Mouse (Mus musculus): ENCODE data around the gene C2.
"Not testable (repeated sequence)": the region's sequence is repeated elsewhere in the genome, so short reads cannot be mapped to it uniquely, and the experiment has no call there.

The C2 gene

GRCm38 (mm10) chr17:34910982-34911381, 12.9 kb upstream of the C2 start:
- DNase-seq = no peak

- DNase-seq = no peak
Measured at GRCm38 (mm10) chr17:34902895-34903294, 4.8 kb upstream of the C2 start.

- not testable (repeated sequence) for DNase-seq
Measured at GRCm38 (mm10) chr17:34901948-34902347, 3.9 kb upstream of the C2 start.

GRCm38 (mm10) chr17:34900826-34901225, 2.8 kb upstream of the C2 start:
- not testable (repeated sequence) for DNase-seq

- no peak for DNase-seq
Measured at GRCm38 (mm10) chr17:34899890-34900243, 1.8 kb upstream of the C2 start.

- peak; percentile 70 for DNase-seq
Measured at GRCm38 (mm10) chr17:34899053-34899889, 1.2 kb upstream of the C2 start.

GRCm38 (mm10) chr17:34898706-34899052, 614 bp upstream of the C2 start:
- DNase-seq = peak; percentile 71

- no peak for DNase-seq
Measured at GRCm38 (mm10) chr17:34897373-34898159, 499 bp downstream of the C2 start.

- peak; percentile 53 for DNase-seq
Measured at GRCm38 (mm10) chr17:34896366-34896765, 1.7 kb downstream of the C2 start.

GRCm38 (mm10) chr17:34895724-34896123, 2.3 kb downstream of the C2 start:
- peak; percentile 32 for DNase-seq

- peak; percentile 40 for DNase-seq
Measured at GRCm38 (mm10) chr17:34894801-34895530, 3.1 kb downstream of the C2 start.

GRCm38 (mm10) chr17:34894074-34894597, 3.9 kb downstream of the C2 start:
- DNase-seq = peak; percentile 97

GRCm38 (mm10) chr17:34893072-34893824, 4.8 kb downstream of the C2 start:
- no peak for DNase-seq

- no peak for DNase-seq
Measured at GRCm38 (mm10) chr17:34891377-34891776, 6.7 kb downstream of the C2 start.

GRCm38 (mm10) chr17:34890074-34890743, 7.9 kb downstream of the C2 start:
- DNase-seq = no peak

GRCm38 (mm10) chr17:34887942-34888341, 10.1 kb downstream of the C2 start:
- no peak for DNase-seq

- DNase-seq = no peak
Measured at GRCm38 (mm10) chr17:34885615-34886014, 12.4 kb downstream of the C2 start.

- no peak for DNase-seq
Measured at GRCm38 (mm10) chr17:34884704-34885103, 13.4 kb downstream of the C2 start.

- no peak for DNase-seq
Measured at GRCm38 (mm10) chr17:34883332-34883731, 14.7 kb downstream of the C2 start.

- DNase-seq = no peak
Measured at GRCm38 (mm10) chr17:34881683-34882310, 16.3 kb downstream of the C2 start, which contains the start of gene Gm20547. Gene Gm20547, minus strand, starts transcription at chr17:34882042.

- no peak for DNase-seq
Measured at GRCm38 (mm10) chr17:34881166-34881565, 16.9 kb downstream of the C2 start.

All from thymus, postnatal 4 days (tissue).